24 mouse cellular contexts compared by ENCODE assay signal in genomic region chr8:120119931-120120330, GRCm38 (mm10). TPM values are rescaled to one million over a fixed set of nuclear protein-coding genes. Genes with fewer than 3 reads are reported as not detected.
DNase-seq lines count a peak whose midpoint lies in the region; ATAC-seq and TF ChIP-seq lines count a peak whose summit lies in the region.
"Had no signal": no experiment of that assay in that cellular context is flagged by ENCODE, and none has a peak within 500 bp of the region (broad histone marks: within the 10 kb centered on the region; RNA-seq: fewer than 3 reads in every experiment).

No protein-coding gene starts in this region.

- peak; percentile 32 for ATAC-seq in heart, embryonic 14.5 days (ENCODE audit: insufficient number of reproducible peaks, insufficient read depth, low FRiP score, low read depth)
- no peak for ATAC-seq in megakaryocyte, adult 5-6 weeks (ENCODE audit: poor library complexity, severe bottlenecking)
- 0 out of 2 replicates have a peak, but pooled peaks have one; percentile 11 for ATAC-seq in megakaryocyte-erythroid progenitor cell, adult 5-6 weeks (replicated peaks; ENCODE audit: low FRiP score, low TSS enrichment, poor library complexity, severe bottlenecking)
- ATAC-seq: CD4-positive, CD25-positive, alpha-beta regulatory T cell, adult 4 months; intestine, postnatal 0 days; liver, embryonic 12.5 days had no signal

- H3K4me3 ChIP-seq in gastrocnemius, adult 2 months, result peak overlapping the region; percentile 50
- no peak overlapping the region for H3K4me3 ChIP-seq in heart, embryonic 14.5 days (ENCODE audit: control insufficient read depth in 1 of 2, insufficient read depth in 1 of 2, low read depth in 1 of 2, low read length in 2 of 2)
- peak overlapping the region; percentile 70 for H3K4me3 ChIP-seq in megakaryocyte, embryonic 14.5 days (replicated peaks)
- H3K4me3 ChIP-seq: embryonic facial prominence, embryonic 12.5 days; kidney, embryonic 15.5 days; limb, embryonic 13.5 days; liver, embryonic 12.5 days had no signal

- intact Hi-C loops in gastrocnemius, adult 2 months (cut with DNase I), result no loop called here

- DNase-seq in gastrocnemius, adult 2 months, result no peak
- no peak for DNase-seq in gastrocnemius, adult 18-20 months (ENCODE audit: low spot score)
- DNase-seq in heart, adult 18-20 months, result no peak
- DNase-seq in cerebellum, adult 11 months, result no peak
- DNase-seq: adrenal gland, postnatal 25 days; cerebellum, adult 11-12 months; gastrocnemius, postnatal 14 days; kidney, postnatal 36 days; layer of hippocampus, postnatal 36 days; lung, adult 18-20 months; lung, postnatal 10 days; right cerebral cortex, adult 18-20 months; thymus, adult 18-20 months; thymus, postnatal 36 days had no signal

- no peaks in the 10 kb centered on the region for H3K9me3 ChIP-seq in heart, embryonic 14.5 days (ENCODE audit: control insufficient read depth, low read length)
- no peaks in the 10 kb centered on the region for H3K9me3 ChIP-seq in megakaryocyte, embryonic 14.5 days
- H3K9me3 ChIP-seq: embryonic facial prominence, embryonic 12.5 days; kidney, embryonic 15.5 days; limb, embryonic 13.5 days; liver, embryonic 12.5 days had no signal

- peak overlapping the region; percentile 74 for H3K27ac ChIP-seq in gastrocnemius, adult 2 months
- peak overlapping the region; percentile 95 to 97 for H3K27ac ChIP-seq in heart, embryonic 14.5 days (replicated peaks in 1 of 2; ENCODE audit: control insufficient read depth in 1 of 2, insufficient read depth in 1 of 2, low read depth in 2 of 2, low read length in 2 of 2)
- H3K27ac ChIP-seq: embryonic facial prominence, embryonic 12.5 days; kidney, embryonic 15.5 days; limb, embryonic 13.5 days; liver, embryonic 12.5 days had no signal

- peak overlapping the region; percentile 66 for H3K9ac ChIP-seq in heart, embryonic 14.5 days (ENCODE audit: low read length)
- H3K9ac ChIP-seq: embryonic facial prominence, embryonic 12.5 days; kidney, embryonic 15.5 days; limb, embryonic 13.5 days; liver, embryonic 12.5 days had no signal

- no peaks in the 10 kb centered on the region for H3K36me3 ChIP-seq in heart, embryonic 14.5 days (ENCODE audit: control insufficient read depth, insufficient read depth, low read length)
- no peaks in the 10 kb centered on the region for H3K36me3 ChIP-seq in megakaryocyte, embryonic 14.5 days (replicated peaks; ENCODE audit: low read length)
- H3K36me3 ChIP-seq: embryonic facial prominence, embryonic 12.5 days; kidney, embryonic 15.5 days; limb, embryonic 13.5 days; liver, embryonic 12.5 days had no signal

- WGBS in heart, embryonic 14.5 days, result 15% methylated on average over 6 of the region's 6 CpGs

- H3K4me1 ChIP-seq in heart, embryonic 14.5 days (ENCODE audit: control insufficient read depth in 2 of 2, insufficient read depth in 2 of 2, low read length in 2 of 2), result peaks cover 49 to 76% of the 10 kb centered on the region in 2 experiments
- peaks cover 73% of the 10 kb centered on the region for H3K4me1 ChIP-seq in megakaryocyte, embryonic 14.5 days
- H3K4me1 ChIP-seq: liver, embryonic 12.5 days had no signal

- H3K27me3 ChIP-seq in heart, embryonic 14.5 days (ENCODE audit: control insufficient read depth, insufficient read depth, low read length), result no peaks in the 10 kb centered on the region
- peaks cover 85% of the 10 kb centered on the region for H3K27me3 ChIP-seq in megakaryocyte, embryonic 14.5 days (replicated peaks)

- peak overlapping the region; percentile 55 for H3K4me2 ChIP-seq in heart, embryonic 14.5 days (ENCODE audit: low read length)
- H3K4me2 ChIP-seq: embryonic facial prominence, embryonic 12.5 days; kidney, embryonic 15.5 days; limb, embryonic 13.5 days; liver, embryonic 12.5 days had no signal

- no peak for TF ChIP-seq CTCF in gastrocnemius, adult 2 months (IDR thresholded peaks at IDR 0.05)

RNA-seq across cellular contexts. Expression of gene 6430548M08Rik, which starts 6.0 kb away (rescaled TPM):
- total RNA-seq in gastrocnemius, adult 2 months (2021), result 10 to 100 TPM; 26.5 to 30.0 TPM
- 10 to 100 TPM; 23.3 to 45.0 TPM for total RNA-seq in gastrocnemius, adult 18-20 months (2021)
- polyA plus RNA-seq in heart, embryonic 14.5 days (2014; fragmentation: Nextera tagmentation; extraction: Ambion mirVana), result 9.2 and 11.3 TPM in 2 replicates
- total RNA-seq in heart, adult 18-20 months (2021), result 10 to 100 TPM; 15.1 to 19.3 TPM
- 2.4 and 4.1 TPM in 2 replicates for polyA plus RNA-seq in megakaryocyte, embryonic 14.5 days (2012; ENCODE audit: insufficient read depth, low replicate concordance)
- 61.4 and 76.5 TPM in 2 replicates for total RNA-seq in megakaryocyte, adult 5-6 weeks (2015)
- total RNA-seq in megakaryocyte, adult 5-6 weeks (2017), result 70.0 and 87.2 TPM in 2 replicates
- total RNA-seq in megakaryocyte-erythroid progenitor cell, adult 5-6 weeks (2014; fragmentation: Nextera tagmentation), result 0.07 TPM in 1 of 2 replicates, not detected in the other
- total RNA-seq in megakaryocyte-erythroid progenitor cell, adult 5-6 weeks (2017), result 0.15 and 0.56 TPM in 2 replicates

RNA-seq across cellular contexts. Expression of gene Zdhhc7, which starts 18.6 kb away (rescaled TPM):
- total RNA-seq in gastrocnemius, adult 2 months (2021), result 10 to 100 TPM; 23.9 to 27.6 TPM
- total RNA-seq in gastrocnemius, adult 18-20 months (2021), result 10 to 100 TPM; 20.4 to 24.6 TPM
- 29.7 and 32.6 TPM in 2 replicates for polyA plus RNA-seq in heart, embryonic 14.5 days (2014; fragmentation: Nextera tagmentation; extraction: Ambion mirVana)
- total RNA-seq in heart, adult 18-20 months (2021), result 10 to 100 TPM; 36.6 to 38.6 TPM
- polyA plus RNA-seq in megakaryocyte, embryonic 14.5 days (2012; ENCODE audit: insufficient read depth, low replicate concordance), result 29.1 and 34.2 TPM in 2 replicates
- 21.1 and 23.0 TPM in 2 replicates for total RNA-seq in megakaryocyte, adult 5-6 weeks (2015)
- total RNA-seq in megakaryocyte, adult 5-6 weeks (2017), result 31.8 and 33.3 TPM in 2 replicates
- total RNA-seq in megakaryocyte-erythroid progenitor cell, adult 5-6 weeks (2014; fragmentation: Nextera tagmentation), result 27.4 and 30.4 TPM in 2 replicates
- 9.2 and 12.9 TPM in 2 replicates for total RNA-seq in megakaryocyte-erythroid progenitor cell, adult 5-6 weeks (2017)

RNA-seq across cellular contexts. Expression of gene Fam92b, which starts 57.3 kb away (rescaled TPM):
- total RNA-seq in gastrocnemius, adult 2 months (2021), result not detected
- not detected for total RNA-seq in gastrocnemius, adult 18-20 months (2021)
- polyA plus RNA-seq in heart, embryonic 14.5 days (2014; fragmentation: Nextera tagmentation; extraction: Ambion mirVana), result not detected in 2 replicates
- under 1 TPM in 1 of 2 experiments, not detected in 1; 0.31 TPM for total RNA-seq in heart, adult 18-20 months (2021)
- not detected in 2 replicates for polyA plus RNA-seq in megakaryocyte, embryonic 14.5 days (2012; ENCODE audit: insufficient read depth, low replicate concordance)
- not detected in 2 replicates for total RNA-seq in megakaryocyte, adult 5-6 weeks (2015)
- not detected in 2 replicates for total RNA-seq in megakaryocyte, adult 5-6 weeks (2017)
- not detected in 2 replicates for total RNA-seq in megakaryocyte-erythroid progenitor cell, adult 5-6 weeks (2014; fragmentation: Nextera tagmentation)
- total RNA-seq in megakaryocyte-erythroid progenitor cell, adult 5-6 weeks (2017), result not detected in 2 replicates
- total RNA-seq: gastrocnemius, postnatal 14 days had no signal
- polyA plus RNA-seq: CD4-positive, CD25-positive, alpha-beta regulatory T cell, adult 4 months; intestine, postnatal 0 days; limb, embryonic 13.5 days; liver, embryonic 12.5 days had no signal

Comparison
In these comparisons a context has a peak if more than half of its experiments do, and no peak if none do; other contexts are left out.
1. H3K4me3 ChIP-seq: peak in gastrocnemius, adult 2 months (single experiment) and megakaryocyte, embryonic 14.5 days (single experiment); none in heart, embryonic 14.5 days (0 of 2).
2. RNA of gene 6430548M08Rik, which starts 6.0 kb away (total RNA-seq): 61.4 to 87.2 TPM in megakaryocyte, adult 5-6 weeks, 23.3 to 45.0 TPM in gastrocnemius, adult 18-20 months, 26.5 to 30.0 TPM in gastrocnemius, adult 2 months and 15.1 to 19.3 TPM in heart, adult 18-20 months; 0.07 to 0.56 TPM in megakaryocyte-erythroid progenitor cell, adult 5-6 weeks; every median in the first group is over 10 times any median in the second.